Mouse (Mus musculus) forelimb bud, embryonic 11.5 days (tissue): ENCODE measurements around the gene Lgi2.
A peak's percentile ranks its signal among the peaks of the same experiment; 100 is the strongest.

Source experiments
- DNase-seq: peaks from one replicate; pipeline ENCODE4 v3.0.0-alpha.2; 2012; ENCODE audit warnings: low read depth, low spot score

The Lgi2 gene

DNA sequence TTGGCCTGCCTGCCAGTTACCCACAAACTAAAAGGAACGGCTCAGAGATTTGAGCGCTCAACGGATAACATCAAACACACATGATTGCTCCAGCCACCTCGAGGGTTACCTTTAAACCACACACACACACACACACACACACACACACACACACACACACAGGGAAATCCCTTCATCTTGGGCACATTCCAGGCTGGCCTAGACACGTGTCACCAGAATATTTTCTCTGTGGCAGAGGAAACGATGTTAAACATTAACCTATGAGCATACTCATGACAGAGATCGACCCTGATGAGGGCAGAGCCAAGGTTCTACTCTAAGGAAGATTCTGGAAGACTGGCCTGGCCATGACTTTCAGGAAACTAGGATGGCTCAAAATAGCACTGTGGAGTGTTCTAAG is 29.2 kb downstream of the Lgi2 start:
- no peak for DNase-seq

- no peak for DNase-seq
Observed at GRCm38 (mm10) chr5:52534798-52535590, 31.3 kb downstream of the Lgi2 start.

- no peak for DNase-seq
Observed at GRCm38 (mm10) chr5:52533705-52534104, 32.6 kb downstream of the Lgi2 start.

- no peak for DNase-seq
Observed at GRCm38 (mm10) chr5:52528545-52528944, 37.7 kb downstream of the Lgi2 start.

DNA sequence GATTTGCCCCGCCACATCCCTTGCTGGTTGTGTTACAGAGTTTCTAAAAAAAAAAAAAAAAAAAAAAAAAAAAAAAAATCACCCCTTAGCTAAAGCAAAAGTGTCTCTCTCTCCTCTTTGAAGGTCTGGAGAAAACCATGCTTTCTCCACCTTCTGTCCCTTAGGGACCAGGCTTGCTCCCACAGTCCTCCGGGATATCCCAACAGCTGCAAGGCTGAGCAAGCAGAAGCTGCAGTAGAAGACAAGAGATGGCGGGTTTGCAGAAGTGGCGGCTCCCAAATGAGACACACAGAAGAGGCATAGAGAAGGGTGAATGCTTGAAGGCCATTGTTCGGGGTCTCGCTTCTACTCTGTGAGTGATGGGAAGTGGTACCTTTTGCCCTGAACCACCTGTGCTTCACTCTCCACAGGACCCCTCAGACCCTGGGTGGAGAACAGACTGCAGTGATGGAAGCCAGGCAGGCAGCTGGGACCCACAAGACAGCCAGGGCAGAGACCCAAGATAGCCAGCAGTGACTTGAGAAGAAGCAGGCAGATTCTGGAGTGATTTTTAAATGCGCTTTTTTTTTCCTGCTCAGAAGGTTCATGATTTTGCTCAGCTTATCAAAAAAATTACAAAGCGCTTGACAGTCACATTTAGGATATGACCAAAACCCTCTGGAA is 39.8 kb downstream of the Lgi2 start:
- DNase-seq: no peak

DNA sequence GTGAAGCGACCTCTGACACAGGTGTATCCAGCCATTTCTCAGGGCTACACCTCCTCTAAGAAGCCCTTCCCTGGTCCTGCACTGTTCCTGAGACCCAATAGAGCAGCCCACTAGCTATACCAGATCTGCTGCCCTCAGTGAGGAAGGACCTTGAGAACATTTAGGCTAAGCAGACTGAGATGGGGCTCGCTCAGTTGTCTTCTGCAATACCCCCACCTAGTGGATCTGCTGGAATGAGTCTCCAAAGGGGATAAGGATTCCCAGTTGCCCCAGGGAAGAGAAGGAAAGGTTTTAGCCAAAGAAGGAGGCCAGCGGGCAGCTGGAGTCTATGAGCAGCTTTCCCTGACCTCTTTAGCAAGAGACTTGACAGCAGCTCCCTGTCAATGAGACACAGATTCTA is 42.1 kb downstream of the Lgi2 start:
- DNase-seq: no peak

DNA sequence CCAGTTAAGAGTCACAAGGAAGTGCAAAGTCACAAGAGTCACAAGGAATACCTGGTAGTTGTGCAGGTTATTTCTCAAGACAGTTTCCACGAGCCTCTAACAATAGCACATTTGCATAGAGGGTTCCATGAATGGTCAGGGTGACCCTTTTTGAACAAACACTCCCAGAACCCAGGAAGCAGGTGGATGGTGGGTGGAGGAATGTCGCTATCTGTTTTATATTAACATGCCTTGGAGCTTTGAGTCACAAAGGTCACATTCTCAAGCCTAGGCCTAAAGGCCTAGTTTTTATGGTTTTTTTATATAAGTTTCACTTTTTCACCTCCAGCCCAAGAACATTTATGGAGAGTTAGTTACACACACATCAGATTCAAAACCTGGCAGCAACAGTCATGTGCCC is 46.3 kb downstream of the Lgi2 start:
- DNase-seq: no peak

DNA sequence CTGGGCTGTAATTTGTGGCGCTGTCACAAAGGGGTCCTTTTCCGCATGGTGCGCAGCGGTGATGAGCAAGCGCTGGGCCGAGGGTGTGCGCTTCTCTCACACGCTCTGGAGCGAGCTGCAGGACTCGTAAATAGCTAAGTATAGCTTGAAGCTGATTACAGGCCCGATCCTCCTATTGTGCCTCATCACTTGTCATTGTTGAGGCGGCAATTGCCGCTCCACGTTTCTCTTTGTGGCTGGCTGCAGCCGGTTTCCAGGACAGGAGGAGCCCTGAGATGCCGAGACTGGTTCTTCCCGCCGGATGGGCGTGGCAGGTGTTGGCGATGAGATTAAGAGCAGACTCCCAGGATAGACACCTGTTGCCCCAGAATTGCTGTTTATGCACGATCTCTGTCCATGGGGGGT is 50.2 kb downstream of the Lgi2 start:
- peak; percentile 13 for DNase-seq

DNA sequence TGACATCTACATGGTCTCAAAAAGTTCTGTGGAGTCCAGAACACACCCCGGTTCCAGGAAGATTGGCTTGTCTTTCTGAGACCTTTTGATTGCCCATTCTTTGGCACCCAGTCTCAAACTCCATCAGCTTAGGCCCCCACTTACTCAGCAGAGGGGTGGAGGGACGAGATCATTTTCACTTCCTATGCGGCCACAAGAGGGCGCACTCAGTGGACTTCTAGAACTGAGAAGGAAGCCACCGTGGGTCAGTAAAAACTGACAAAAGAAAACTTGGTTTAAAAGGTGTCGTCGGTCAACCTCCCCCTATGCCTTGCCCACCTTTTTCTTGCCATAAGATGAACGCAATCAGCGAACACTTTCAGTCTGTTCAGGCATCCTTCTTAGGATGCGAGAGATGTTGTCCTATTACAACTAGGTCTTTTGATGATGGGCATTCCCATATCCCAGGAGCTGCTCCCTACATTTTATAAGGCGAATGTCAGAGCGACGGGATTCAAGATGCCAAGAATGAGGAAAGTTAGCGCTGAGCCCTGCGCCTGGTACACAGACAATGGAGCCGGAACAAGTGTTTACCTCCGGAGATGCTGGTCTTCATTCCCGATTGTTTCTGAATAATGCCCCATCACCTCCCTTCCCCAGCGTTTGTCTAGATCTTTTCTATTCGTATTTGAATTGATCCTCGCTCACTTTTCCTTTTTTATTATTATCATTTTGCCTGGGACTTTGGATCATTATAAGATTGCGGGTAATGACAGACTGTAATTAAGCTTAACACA is 50.8 kb downstream of the Lgi2 start:
- DNase-seq: peak; percentile 72

- DNase-seq: no peak
Observed at GRCm38 (mm10) chr5:52511089-52511488, 55.2 kb downstream of the Lgi2 start.

GRCm38 (mm10) chr5:52509416-52509815 is 56.8 kb downstream of the Lgi2 start:
- no peak for DNase-seq

GRCm38 (mm10) chr5:52504666-52505065 is 61.6 kb downstream of the Lgi2 start:
- no peak for DNase-seq

DNA sequence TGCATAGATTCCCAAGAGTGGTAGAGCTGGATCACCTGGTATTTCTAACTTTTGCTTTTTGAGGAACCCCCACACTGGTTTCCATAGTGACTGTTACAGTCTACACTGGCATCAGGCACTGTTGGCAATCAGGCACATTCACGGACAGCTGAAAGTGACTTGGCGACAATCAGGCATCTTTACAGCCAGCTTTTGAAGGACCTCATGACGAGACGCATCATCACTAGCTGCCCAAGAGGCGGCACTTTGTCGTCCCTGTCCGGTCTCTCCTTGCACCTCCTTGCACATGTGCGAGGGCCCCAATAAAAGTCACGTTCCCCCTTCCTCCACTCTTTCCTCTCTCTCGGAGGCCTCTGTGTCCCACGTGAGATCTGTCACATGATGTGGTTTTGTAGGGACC is 62.1 kb downstream of the Lgi2 start:
- no peak for DNase-seq

- DNase-seq: no peak
Observed at GRCm38 (mm10) chr5:52495671-52496070, 70.6 kb downstream of the Lgi2 start.

DNA sequence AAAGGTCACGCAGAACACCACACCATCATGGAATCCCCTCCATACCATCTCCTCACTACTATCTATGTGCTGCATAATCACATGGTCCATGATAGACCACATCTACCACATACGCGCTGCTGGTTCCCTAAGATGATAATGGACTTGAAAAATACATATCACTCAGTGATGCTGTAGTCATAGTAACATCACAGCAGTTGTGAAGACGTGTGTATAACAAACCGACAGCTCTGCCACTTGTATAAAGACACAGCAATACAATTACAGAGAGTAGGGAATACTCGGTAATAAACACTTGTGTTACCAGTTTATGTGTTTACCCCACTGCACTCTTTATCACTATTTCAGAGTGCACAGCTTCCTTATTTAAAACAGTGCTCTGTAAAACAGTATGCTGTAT is 74.8 kb downstream of the Lgi2 start:
- DNase-seq: no peak

GRCm38 (mm10) chr5:52487559-52488430 is 78.5 kb downstream of the Lgi2 start:
- no peak for DNase-seq
